Mouse (Mus musculus) heart, embryonic 12.5 days (tissue): ENCODE measurements around the gene Prrt3. TPM values are rescaled to one million over a fixed set of nuclear protein-coding genes. Genes with fewer than 3 reads are reported as not detected.

Experiments used
- ATAC-seq: fragments of 200-750 bp; cut with Nextera tagmentation; 2 replicates; pipeline ENCODE4 v1.8.0; 2017; ENCODE audit warnings: moderate TSS enrichment, moderate library complexity; ENCODE audit not compliant: insufficient number of reproducible peaks, low FRiP score
- H3K27ac ChIP-seq: fragments of 300-500 bp; sonication (generic); 2 replicates; pipeline ENCODE4 v1.5.1; 2016; ENCODE audit warnings: mild to moderate bottlenecking, moderate library complexity; ENCODE audit not compliant: poor library complexity, severe bottlenecking
- H3K27me3 ChIP-seq: fragments of 300-500 bp; sonication (generic); replicated peaks from 2 replicates; pipeline ENCODE4 v1.6.1; 2016; ENCODE audit warnings: mild to moderate bottlenecking, moderate library complexity
- H3K36me3 ChIP-seq: fragments of 300-500 bp; sonication (generic); 2 replicates; pipeline ENCODE4 v1.6.1; 2016; ENCODE audit warnings: mild to moderate bottlenecking, moderate library complexity
- H3K4me1 ChIP-seq: fragments of 300-500 bp; sonication (generic); replicated peaks from 2 replicates; pipeline ENCODE4 v1.6.1; 2016; ENCODE audit warnings: mild to moderate bottlenecking
- H3K4me2 ChIP-seq: fragments of 300-500 bp; sonication (generic); 2 replicates; pipeline ENCODE4 v1.6.1; 2016; ENCODE audit warnings: mild to moderate bottlenecking, moderate library complexity
- H3K4me3 ChIP-seq: fragments of 300-500 bp; sonication (generic); 2 replicates; pipeline ENCODE4 v1.5.1; 2016; ENCODE audit warnings: mild to moderate bottlenecking
- H3K9ac ChIP-seq: fragments of 300-500 bp; sonication (generic); 2 replicates; pipeline ENCODE4 v1.6.1; 2016; ENCODE audit warnings: mild to moderate bottlenecking, moderate library complexity
- H3K9me3 ChIP-seq: fragments of 300-500 bp; sonication (generic); replicated peaks from 2 replicates; pipeline ENCODE4 v1.6.1; 2016; ENCODE audit warnings: mild to moderate bottlenecking, moderate library complexity
- WGBS: fragments of 180-500 bp; shearing (Covaris S2); methylation state at CpG from one replicate; pipeline ENCODE4 v1.1.7; 2016; 5-methylcytosine and 5-hydroxymethylcytosine counted together
- polyA plus RNA-seq: library from polyadenylated mRNA; unstranded; fragments of >200 nt; fragmentation: Nextera tagmentation; extraction: Ambion mirVana; gene quantifications from 2 replicates; pipeline ENCODE4 v1.2.1, GENCODE M21; 2016

Gene Prrt3
- polyA plus RNA-seq, 1 experiment from 2014 or later: 0.28 TPM

- Histone ChIP-seq H3K4me1 (peaks cover 31% of the 10 kb centered on the region), H3K27ac (no peak overlapping the region), H3K4me3 (peak overlapping the region; percentile 45), H3K9me3 (no peaks in the 10 kb centered on the region), H3K36me3 (no peaks in the 10 kb centered on the region), H3K4me2 (peak overlapping the region; percentile 81), H3K9ac (peak overlapping the region; percentile 59), H3K27me3 (peaks cover 64% of the 10 kb centered on the region)
- 2% methylated on average over 31 of the region's 31 CpGs for WGBS
- ATAC-seq: peak; percentile 54
These were observed 32.3 kb downstream of the Prrt3 start for GRCm38 (mm10) chr6:113469432-113469831.

- 10% methylated on average over 9 of the region's 9 CpGs for WGBS
- H3K4me3 ChIP-seq: peak overlapping the region; percentile 45
- peak overlapping the region; percentile 81 for H3K4me2 ChIP-seq
- H3K9ac ChIP-seq: peak overlapping the region; percentile 59
- H3K9me3 ChIP-seq: no peaks in the 10 kb centered on the region
- peaks cover 64% of the 10 kb centered on the region for H3K27me3 ChIP-seq
- no peak for ATAC-seq
- no peaks in the 10 kb centered on the region for H3K36me3 ChIP-seq
- H3K27ac ChIP-seq: no peak overlapping the region
- H3K4me1 ChIP-seq: peaks cover 31% of the 10 kb centered on the region
These were observed 32.7 kb downstream of the Prrt3 start for GRCm38 (mm10) chr6:113469021-113469420.

GRCm38 (mm10) chr6:113468512-113468911 is 33.2 kb downstream of the Prrt3 start:
- H3K27ac ChIP-seq: no peak overlapping the region
- peaks cover 67% of the 10 kb centered on the region for H3K27me3 ChIP-seq
- no peaks in the 10 kb centered on the region for H3K9me3 ChIP-seq
- H3K4me1 ChIP-seq: peaks cover 31% of the 10 kb centered on the region
- H3K4me2 ChIP-seq: no peak overlapping the region
- no peak overlapping the region for H3K9ac ChIP-seq
- no peaks in the 10 kb centered on the region for H3K36me3 ChIP-seq
- ATAC-seq: no peak
- H3K4me3 ChIP-seq: no peak overlapping the region
- WGBS: 62% methylated on average over 3 of the region's 3 CpGs

DNA sequence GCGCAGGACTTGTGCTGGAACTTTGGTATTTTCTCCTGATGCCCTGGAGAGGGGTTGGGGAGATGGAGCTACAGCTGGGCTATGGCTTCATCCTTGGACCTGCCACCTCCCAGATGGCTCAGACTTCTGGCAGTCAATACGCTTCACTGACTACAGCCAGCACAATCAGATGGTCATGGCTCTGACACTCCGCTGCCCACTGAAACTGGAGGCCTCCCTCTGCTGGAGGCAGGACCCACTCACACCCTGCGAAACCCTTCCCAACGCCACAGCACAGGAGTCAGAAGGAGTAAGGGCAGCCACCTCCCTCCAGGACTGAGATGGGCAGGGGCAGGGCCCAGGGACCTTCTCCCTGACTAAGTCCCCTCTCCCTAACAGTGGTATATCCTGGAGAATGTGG is 36.1 kb downstream of the Prrt3 start:
- no peak for ATAC-seq
- 48% methylated on average over 5 of the region's 5 CpGs for WGBS
- Histone ChIP-seq H3K9ac (no peak overlapping the region), H3K27ac (no peak overlapping the region), H3K4me2 (no peak overlapping the region), H3K4me1 (peaks cover 12% of the 10 kb centered on the region), H3K4me3 (no peak overlapping the region), H3K36me3 (no peaks in the 10 kb centered on the region), H3K27me3 (peaks cover 49% of the 10 kb centered on the region), H3K9me3 (no peaks in the 10 kb centered on the region)

DNA sequence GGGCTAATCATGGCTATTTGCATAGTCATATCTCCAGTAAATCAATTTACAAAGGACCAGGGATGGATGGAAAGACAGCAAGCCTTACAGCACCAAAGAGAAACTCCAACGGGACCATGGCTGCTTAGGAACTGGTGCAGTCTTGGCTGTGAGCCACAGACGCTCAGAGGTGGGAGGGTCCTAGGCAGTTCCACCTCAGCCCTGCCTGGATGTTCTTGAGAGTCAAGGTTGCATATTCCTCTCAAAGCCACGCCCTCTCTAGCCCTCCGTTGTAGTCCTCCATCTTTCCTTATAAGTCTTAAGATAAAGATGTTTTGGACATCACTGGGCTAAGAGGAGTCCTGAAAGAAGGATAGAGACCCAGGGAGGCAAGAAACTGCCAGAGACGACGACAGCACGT is 37.7 kb downstream of the Prrt3 start:
- WGBS: 61% methylated on average over 7 of the region's 7 CpGs
- Histone ChIP-seq H3K4me3 (no peak overlapping the region), H3K27me3 (peaks cover 39% of the 10 kb centered on the region; the same call in 1 of the 2 replicates), H3K27ac (no peak overlapping the region), H3K9ac (no peak overlapping the region), H3K36me3 (no peaks in the 10 kb centered on the region), H3K4me1 (no peaks in the 10 kb centered on the region; the same call in 1 of the 2 replicates), H3K4me2 (no peak overlapping the region), H3K9me3 (no peaks in the 10 kb centered on the region)
- ATAC-seq: no peak

GRCm38 (mm10) chr6:113458635-113459034 is 43.1 kb downstream of the Prrt3 start:
- WGBS: 54% methylated on average over 10 of the region's 10 CpGs
- Histone ChIP-seq H3K27ac (no peak overlapping the region), H3K4me2 (no peak overlapping the region), H3K9me3 (no peaks in the 10 kb centered on the region), H3K9ac (no peak overlapping the region; the same call in 1 of the 2 replicates), H3K27me3 (no peaks in the 10 kb centered on the region), H3K36me3 (no peaks in the 10 kb centered on the region), H3K4me3 (no peak overlapping the region), H3K4me1 (no peaks in the 10 kb centered on the region)
- ATAC-seq: no peak

DNA sequence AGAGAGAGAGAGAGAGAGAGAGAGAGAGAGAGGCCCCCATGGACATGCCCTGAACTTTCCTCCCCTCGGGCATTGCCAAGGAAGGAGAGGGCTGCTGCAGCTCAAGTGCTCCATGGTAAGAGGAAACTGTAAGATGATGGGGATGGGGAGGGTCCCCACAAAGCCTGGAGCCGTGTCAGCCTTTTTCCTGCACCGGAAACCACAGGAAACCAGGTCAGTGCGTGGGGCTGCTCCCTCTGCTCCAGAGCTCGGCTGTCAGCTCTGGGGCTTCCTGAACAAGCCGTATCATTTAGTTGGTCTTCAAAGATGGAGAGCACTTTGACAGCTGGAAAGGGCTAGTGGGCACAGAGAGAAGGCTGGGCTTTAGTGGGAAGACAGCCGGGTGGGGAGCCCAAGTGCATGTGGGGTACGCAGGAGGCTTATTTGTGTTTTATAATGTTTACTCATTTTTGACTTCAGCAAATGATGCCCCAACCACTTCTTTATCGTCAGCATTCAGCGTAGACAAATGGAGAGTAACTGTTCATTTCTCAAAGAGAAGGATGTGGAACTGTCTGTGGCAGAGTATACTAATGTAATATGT is 43.7 kb downstream of the Prrt3 start, which contains the start of gene Il17re:
Il17re (plus strand) TSS at position 533 of the 583 bp plus-strand sequence.
- H3K4me1 ChIP-seq: no peaks in the 10 kb centered on the region
- no peaks in the 10 kb centered on the region for H3K36me3 ChIP-seq
- no peak within 1 kb of the TSS for H3K4me3 ChIP-seq
- H3K9me3 ChIP-seq: no peaks in the 10 kb centered on the region
- no peak within 1 kb of the TSS; the same call in 1 of the 2 replicates for H3K9ac ChIP-seq
- H3K27ac ChIP-seq: no peak within 1 kb of the TSS
- 54% methylated on average over 10 of the region's 10 CpGs for WGBS
- no peak within 1 kb of the TSS for H3K4me2 ChIP-seq
- H3K27me3 ChIP-seq: no peaks in the 10 kb centered on the region
- ATAC-seq: no peak

GRCm38 (mm10) chr6:113455007-113455406 is 46.7 kb downstream of the Prrt3 start:
- no peaks in the 10 kb centered on the region for H3K36me3 ChIP-seq
- H3K4me2 ChIP-seq: no peak overlapping the region
- no peaks in the 10 kb centered on the region for H3K9me3 ChIP-seq
- no peaks in the 10 kb centered on the region for H3K27me3 ChIP-seq
- peaks cover 6% of the 10 kb centered on the region; the same call in 1 of the 2 replicates for H3K4me1 ChIP-seq
- 38% methylated on average over 5 of the region's 5 CpGs for WGBS
- no peak overlapping the region for H3K9ac ChIP-seq
- H3K27ac ChIP-seq: no peak overlapping the region
- H3K4me3 ChIP-seq: no peak overlapping the region
- ATAC-seq: no peak

GRCm38 (mm10) chr6:113451839-113452238 is 49.9 kb downstream of the Prrt3 start:
- no peak for ATAC-seq
- no peak overlapping the region for H3K9ac ChIP-seq
- H3K4me1 ChIP-seq: peaks cover 6% of the 10 kb centered on the region; the same call in 1 of the 2 replicates
- WGBS: 56% methylated on average over 2 of the region's 2 CpGs
- H3K9me3 ChIP-seq: no peaks in the 10 kb centered on the region
- H3K4me2 ChIP-seq: no peak overlapping the region
- no peak overlapping the region for H3K27ac ChIP-seq
- no peaks in the 10 kb centered on the region for H3K27me3 ChIP-seq
- H3K36me3 ChIP-seq: peaks cover 26% of the 10 kb centered on the region
- H3K4me3 ChIP-seq: no peak overlapping the region

DNA sequence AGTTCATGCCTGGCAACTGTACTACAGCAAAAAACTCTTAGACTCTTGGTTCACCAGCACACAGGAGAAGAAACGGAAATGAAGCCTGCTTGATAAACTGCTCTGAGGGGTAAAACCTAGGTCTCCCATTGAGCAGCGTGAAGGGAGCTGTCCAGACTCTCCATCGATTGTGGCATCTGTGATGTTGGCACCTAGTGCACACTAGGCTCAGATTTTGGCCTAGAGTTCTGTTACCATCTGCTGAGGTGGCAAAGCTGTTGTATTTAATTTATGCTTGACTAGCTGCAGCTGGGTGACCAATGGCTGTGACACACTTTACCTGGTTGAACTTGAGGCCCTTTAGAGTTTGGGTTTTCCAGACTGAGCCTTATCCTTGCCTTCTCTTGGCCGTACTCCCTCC is 54.1 kb downstream of the Prrt3 start:
- Histone ChIP-seq H3K4me1 (peaks cover 15% of the 10 kb centered on the region), H3K27ac (no peak overlapping the region), H3K4me2 (no peak overlapping the region), H3K4me3 (no peak overlapping the region), H3K9ac (no peak overlapping the region), H3K36me3 (peaks cover 37% of the 10 kb centered on the region), H3K9me3 (no peaks in the 10 kb centered on the region), H3K27me3 (no peaks in the 10 kb centered on the region)
- ATAC-seq: no peak
- 91% methylated on average over 4 of the region's 4 CpGs for WGBS

GRCm38 (mm10) chr6:113444207-113444965 is 57.3 kb downstream of the Prrt3 start:
- Histone ChIP-seq H3K4me1 (peaks cover 11% of the 10 kb centered on the region), H3K27me3 (no peaks in the 10 kb centered on the region), H3K27ac (no peak overlapping the region), H3K36me3 (peaks cover 34% of the 10 kb centered on the region), H3K9ac (no peak overlapping the region), H3K4me2 (no peak overlapping the region), H3K9me3 (no peaks in the 10 kb centered on the region), H3K4me3 (no peak overlapping the region)
- ATAC-seq: no peak
- WGBS: 91% methylated on average over 8 of the region's 8 CpGs
